Mouse (Mus musculus) forebrain, embryonic 11.5 days (tissue): ENCODE measurements at regions not wholly inside any gene's neighbourhood (a gene's known extent, or its start where the extent isn't known, plus 50 kb on each side); places are given as distances from the start of the nearest gene placed in this dataset.
A peak's percentile ranks its signal among the peaks of the same experiment; 100 is the strongest.

Experiments used
- ATAC-seq: fragments of 200-750 bp; cut with Nextera tagmentation; replicated peaks from 2 replicates; pipeline ENCODE4 v1.8.0; 2017; ENCODE audit warnings: moderate TSS enrichment; ENCODE audit not compliant: low FRiP score
- DNase-seq: peaks from one replicate; pipeline ENCODE4 v3.0.0-alpha.2; 2017; ENCODE audit warnings: low spot score
- H3K27ac ChIP-seq: fragments of 300-500 bp; sonication (generic); 2 replicates; pipeline ENCODE4 v1.5.1; 2014; ENCODE audit warnings: low read depth, low read length
- H3K27me3 ChIP-seq: fragments of 300-500 bp; sonication (generic); 2 replicates; pipeline ENCODE4 v1.6.1; 2014; ENCODE audit warnings: mild to moderate bottlenecking, low read length, mixed read lengths; ENCODE audit not compliant: control insufficient read depth, insufficient read depth
- H3K36me3 ChIP-seq: fragments of 300-500 bp; sonication (generic); 2 replicates; pipeline ENCODE4 v1.6.1; 2014; ENCODE audit warnings: mild to moderate bottlenecking, low read length, moderate library complexity, mixed read lengths; ENCODE audit not compliant: control insufficient read depth, insufficient read depth
- H3K4me1 ChIP-seq: fragments of 300-500 bp; sonication (generic); replicated peaks from 2 replicates; pipeline ENCODE4 v1.6.1; 2014; ENCODE audit warnings: low read length, mixed read lengths; ENCODE audit not compliant: control insufficient read depth, insufficient read depth
- H3K4me2 ChIP-seq: fragments of 300-500 bp; sonication (generic); 2 replicates; pipeline ENCODE4 v1.6.1; 2014; ENCODE audit warnings: low read depth, mild to moderate bottlenecking, low read length, moderate library complexity, mixed read lengths; ENCODE audit not compliant: severe bottlenecking
- H3K4me3 ChIP-seq: fragments of 300-500 bp; sonication (generic); 2 replicates; pipeline ENCODE4 v1.5.1; 2014; ENCODE audit warnings: low read depth, low read length
- H3K9ac ChIP-seq: fragments of 300-500 bp; sonication (generic); 2 replicates; pipeline ENCODE4 v1.6.1; 2014; ENCODE audit warnings: low read length
- H3K9me3 ChIP-seq: fragments of 300-500 bp; sonication (generic); 2 replicates; pipeline ENCODE4 v1.6.1; 2016; ENCODE audit warnings: low read length, mixed read lengths; ENCODE audit not compliant: control insufficient read depth
- WGBS: fragments of 180-500 bp; shearing (Covaris S2); extraction: QIAGEN DNeasy Blood & Tissue Kit; methylation state at CpG from one replicate; pipeline ENCODE4 v1.1.7; 2014; 5-methylcytosine and 5-hydroxymethylcytosine counted together

DNA sequence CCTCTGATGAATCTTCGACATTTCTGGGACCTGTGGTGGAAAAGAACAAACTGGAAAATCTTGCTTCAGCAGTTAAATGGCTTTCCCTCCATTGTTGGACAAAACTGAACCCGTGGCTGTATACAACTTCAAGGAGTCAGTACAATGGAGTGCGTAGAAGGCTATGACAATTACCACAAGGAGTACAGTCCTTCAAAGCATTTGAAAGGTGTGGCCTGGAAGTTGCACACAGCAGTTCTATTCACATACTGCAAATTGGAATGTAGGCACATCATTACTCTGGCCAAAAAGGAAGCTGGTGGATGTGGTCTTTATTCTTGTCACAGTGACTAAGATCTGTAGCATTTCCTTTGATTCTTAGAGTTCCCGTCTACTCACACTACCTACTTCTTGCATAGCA, 215.7 kb upstream of the Lcorl start:
- Histone ChIP-seq H3K27ac (no peak overlapping the region), H3K9ac (no peak overlapping the region), H3K36me3 (no peaks in the 10 kb centered on the region), H3K9me3 (no peaks in the 10 kb centered on the region), H3K4me3 (no peak overlapping the region), H3K4me2 (no peak overlapping the region), H3K27me3 (no peaks in the 10 kb centered on the region), H3K4me1 (0 out of 2 replicates have a peak, but pooled peaks cover 2% of the 10 kb centered on the region)
- no peak for ATAC-seq
- DNase-seq: no peak
- WGBS: 61% methylated on average over 4 of the region's 4 CpGs

DNA sequence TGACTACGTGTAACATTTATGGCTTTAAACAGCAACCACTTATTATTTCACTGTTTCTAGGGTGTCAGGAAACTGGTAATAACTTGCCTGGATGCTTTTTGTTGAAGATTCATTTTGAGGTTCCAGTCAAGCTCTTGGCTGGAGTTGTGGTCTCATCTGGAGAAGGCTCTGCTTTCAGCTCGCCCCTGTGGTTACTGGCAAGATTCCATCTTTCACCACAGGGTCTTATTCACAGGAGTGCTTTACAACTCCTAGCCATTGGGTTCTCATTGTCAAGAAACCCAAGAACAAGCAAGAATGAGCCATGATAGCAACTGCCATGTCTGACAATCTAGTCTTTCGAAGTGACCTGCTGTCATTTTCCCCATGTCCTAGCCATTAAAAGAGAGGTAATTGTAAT, 202.5 kb upstream of the Lcorl start:
- Histone ChIP-seq H3K36me3 (no peaks in the 10 kb centered on the region), H3K9ac (no peak overlapping the region), H3K4me1 (no peaks in the 10 kb centered on the region), H3K4me3 (no peak overlapping the region), H3K27me3 (no peaks in the 10 kb centered on the region), H3K4me2 (no peak overlapping the region), H3K27ac (no peak overlapping the region), H3K9me3 (no peaks in the 10 kb centered on the region)
- 88% methylated on average over 3 of the region's 3 CpGs for whole genome bisulfite sequencing
- ATAC-seq (no peak), DNase-seq (no peak)

DNA sequence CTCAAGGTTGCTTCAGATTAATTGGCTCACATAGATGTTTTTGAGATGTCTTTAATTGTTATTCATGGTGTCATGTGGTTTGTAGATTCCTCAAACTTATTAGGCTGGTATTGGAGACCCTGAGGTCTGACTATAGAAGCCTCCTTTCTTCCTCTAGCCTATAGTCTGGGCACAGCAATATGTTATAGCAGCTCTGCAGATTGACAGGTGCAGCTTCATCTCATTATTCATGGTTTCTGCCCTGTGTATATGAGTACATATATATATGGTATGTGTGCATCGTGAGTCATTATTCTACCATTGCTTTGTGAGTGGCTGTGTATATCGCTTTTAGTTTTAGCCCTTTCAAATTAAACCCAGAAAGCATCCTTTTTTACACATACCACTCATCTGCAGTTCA, 197.4 kb upstream of the Lcorl start:
- Histone ChIP-seq H3K4me3 (no peak overlapping the region), H3K36me3 (no peaks in the 10 kb centered on the region), H3K27me3 (no peaks in the 10 kb centered on the region), H3K9me3 (no peaks in the 10 kb centered on the region), H3K27ac (no peak overlapping the region), H3K9ac (no peak overlapping the region), H3K4me1 (0 out of 2 replicates have a peak, but pooled peaks cover 2% of the 10 kb centered on the region), H3K4me2 (no peak overlapping the region)
- ATAC-seq: no peak
- 91% methylated on average over 2 of the region's 2 CpGs for WGBS
- no peak for DNase-seq

DNA sequence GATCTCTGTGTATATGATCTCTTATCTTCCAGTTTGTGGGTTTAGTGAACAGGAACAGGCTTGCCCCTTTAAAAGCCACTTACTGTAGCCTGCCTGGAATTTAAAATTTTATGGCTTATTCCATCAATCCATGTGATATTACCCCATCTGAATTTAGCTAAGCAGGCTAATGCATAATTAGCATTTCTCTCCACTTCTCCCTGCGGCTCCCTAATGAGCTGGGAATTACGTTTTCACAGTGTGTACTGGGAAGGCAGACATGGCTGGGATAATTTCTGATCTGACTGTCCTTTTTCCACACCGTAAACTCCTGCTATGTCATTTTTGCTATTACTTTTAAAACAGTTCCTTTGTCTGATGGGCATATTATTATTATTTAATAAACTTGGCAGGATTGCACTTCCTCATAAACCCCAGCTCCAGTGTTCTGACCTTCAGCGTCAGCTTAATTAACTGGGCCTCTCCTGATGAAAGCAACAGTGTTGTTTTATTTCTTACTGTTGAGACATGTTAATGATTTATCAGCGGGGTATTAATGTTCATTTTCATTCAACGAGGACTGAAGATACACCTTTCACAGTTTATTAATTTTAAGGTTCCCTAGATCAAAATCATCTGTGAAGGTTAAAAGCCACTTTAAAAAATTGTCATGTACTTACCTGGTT, 185.4 kb upstream of the Lcorl start:
- Histone ChIP-seq H3K36me3 (no peaks in the 10 kb centered on the region), H3K9me3 (no peaks in the 10 kb centered on the region), H3K4me1 (no peaks in the 10 kb centered on the region), H3K4me2 (no peak overlapping the region), H3K4me3 (no peak overlapping the region), H3K9ac (no peak overlapping the region), H3K27me3 (no peaks in the 10 kb centered on the region), H3K27ac (no peak overlapping the region)
- WGBS: 63% methylated on average over 6 of the region's 6 CpGs
- ATAC-seq: 0 out of 2 replicates have a peak, but pooled peaks have one; percentile 30
- DNase-seq: no peak

DNA sequence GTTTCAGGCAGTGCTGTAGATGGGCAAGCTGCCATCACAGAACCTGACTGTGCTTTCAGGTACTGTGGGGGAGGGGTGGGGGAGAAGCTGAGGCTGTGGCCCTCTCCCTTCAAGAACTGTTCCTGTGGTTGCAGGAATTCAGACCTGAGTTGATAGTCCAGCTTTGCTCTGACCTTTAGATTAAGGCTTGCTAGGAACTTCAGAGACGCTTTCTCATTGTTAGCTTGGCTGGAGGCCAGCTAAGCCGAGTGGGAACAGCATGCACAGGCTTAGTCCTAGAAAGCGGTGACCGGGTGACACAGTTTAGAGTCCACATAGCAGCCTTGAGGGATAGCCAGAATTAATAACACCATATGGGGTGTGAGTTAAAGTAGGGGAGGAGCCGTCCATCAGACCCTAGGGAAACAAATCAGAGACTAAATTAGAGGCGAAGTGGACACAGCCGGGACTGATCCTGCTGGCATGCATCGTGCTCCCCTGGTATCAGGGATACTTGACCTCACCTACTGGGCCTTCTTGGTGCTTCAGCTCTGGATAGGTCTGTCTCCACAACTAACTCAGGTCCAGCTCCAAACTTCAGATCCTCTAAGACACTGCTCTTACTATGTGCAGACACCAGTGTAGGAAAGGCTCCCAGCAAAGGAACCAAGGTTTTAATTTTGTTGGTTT, 175.7 kb upstream of the Lcorl start:
- no peak overlapping the region for H3K4me2 ChIP-seq
- no peak overlapping the region for H3K9ac ChIP-seq
- no peaks in the 10 kb centered on the region for H3K9me3 ChIP-seq
- 57% methylated on average over 8 of the region's 8 CpGs for WGBS
- ATAC-seq (peak; percentile 76), DNase-seq (no peak)
- H3K27ac ChIP-seq: no peak overlapping the region
- no peaks in the 10 kb centered on the region for H3K36me3 ChIP-seq
- H3K4me1 ChIP-seq: no peaks in the 10 kb centered on the region
- H3K4me3 ChIP-seq: no peak overlapping the region
- no peaks in the 10 kb centered on the region for H3K27me3 ChIP-seq

DNA sequence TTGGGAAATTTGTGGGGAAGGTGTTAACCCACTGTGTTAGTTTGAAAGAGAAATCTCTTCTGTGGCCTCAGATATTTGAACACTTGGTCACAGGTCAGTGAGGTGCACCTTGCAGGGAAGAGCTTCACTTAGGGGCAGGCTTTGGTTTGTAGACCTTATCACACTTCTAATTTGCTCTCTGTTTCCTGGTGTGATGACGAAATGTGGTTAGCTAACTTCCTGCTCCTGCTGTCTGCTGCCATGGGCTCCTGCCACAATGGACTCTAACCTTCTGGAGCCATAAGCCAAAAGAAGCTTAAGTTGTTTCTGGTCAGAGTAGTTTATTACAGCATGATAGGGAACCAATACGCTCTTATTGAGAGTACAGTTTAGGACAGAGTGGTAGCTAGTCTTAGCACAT, 174.8 kb upstream of the Lcorl start:
- Histone ChIP-seq H3K27me3 (no peaks in the 10 kb centered on the region), H3K4me1 (no peaks in the 10 kb centered on the region), H3K4me2 (no peak overlapping the region), H3K36me3 (no peaks in the 10 kb centered on the region), H3K9ac (no peak overlapping the region), H3K9me3 (no peaks in the 10 kb centered on the region), H3K4me3 (no peak overlapping the region), H3K27ac (no peak overlapping the region)
- WGBS: 88% methylated on average over 2 of the region's 2 CpGs
- no peak for ATAC-seq
- DNase-seq: no peak

DNA sequence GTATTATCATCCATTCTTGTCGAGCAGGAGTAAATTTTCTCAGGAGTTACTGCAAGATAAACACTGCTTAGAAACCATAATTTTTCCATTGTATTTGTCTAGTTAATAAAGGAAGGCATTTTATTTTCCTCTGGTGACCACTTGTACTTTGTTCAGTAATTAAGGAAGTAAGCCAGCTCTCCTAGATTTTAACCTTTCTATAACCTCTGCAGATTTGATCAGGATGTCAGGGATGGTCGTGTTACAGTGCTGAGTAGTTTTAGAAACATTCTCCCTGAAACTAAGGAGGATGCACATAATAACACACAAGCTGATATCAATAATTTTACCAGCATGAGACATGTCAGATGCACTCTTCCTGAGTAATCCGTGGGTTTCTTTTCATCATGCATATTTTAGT, 166.7 kb upstream of the Lcorl start:
- H3K9ac ChIP-seq: no peak overlapping the region
- H3K9me3 ChIP-seq: no peaks in the 10 kb centered on the region
- H3K27me3 ChIP-seq: no peaks in the 10 kb centered on the region
- DNase-seq: no peak
- WGBS: 63% methylated on average over 3 of the region's 3 CpGs
- H3K4me2 ChIP-seq: no peak overlapping the region
- H3K36me3 ChIP-seq: no peaks in the 10 kb centered on the region
- H3K27ac ChIP-seq: no peak overlapping the region
- H3K4me3 ChIP-seq: no peak overlapping the region
- H3K4me1 ChIP-seq: no peaks in the 10 kb centered on the region
- ATAC-seq: no peak

DNA sequence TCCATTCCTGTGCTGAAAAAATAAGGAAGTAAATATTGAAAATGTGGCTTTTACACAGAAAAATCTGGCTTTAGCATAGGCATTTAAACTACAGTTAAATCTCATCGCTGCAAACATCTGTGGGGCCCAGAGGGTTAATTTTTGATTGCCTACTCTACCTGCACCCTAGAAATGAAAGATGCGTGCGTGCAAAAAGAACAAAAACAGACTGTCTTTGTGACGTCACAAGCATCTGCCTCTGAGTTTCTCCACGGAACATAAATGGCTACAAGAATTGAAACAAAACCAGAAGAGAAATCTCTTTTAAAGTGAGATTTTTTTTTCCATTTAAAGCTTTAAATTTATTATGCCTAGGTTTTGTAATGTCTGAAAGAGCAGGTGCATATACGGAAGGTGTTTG, 166.0 kb upstream of the Lcorl start:
- Histone ChIP-seq H3K4me1 (no peaks in the 10 kb centered on the region), H3K9me3 (no peaks in the 10 kb centered on the region), H3K27me3 (no peaks in the 10 kb centered on the region), H3K27ac (no peak overlapping the region), H3K36me3 (no peaks in the 10 kb centered on the region), H3K9ac (no peak overlapping the region), H3K4me2 (no peak overlapping the region), H3K4me3 (no peak overlapping the region)
- ATAC-seq: no peak
- DNase-seq: no peak
- WGBS: 68% methylated on average over 6 of the region's 6 CpGs

DNA sequence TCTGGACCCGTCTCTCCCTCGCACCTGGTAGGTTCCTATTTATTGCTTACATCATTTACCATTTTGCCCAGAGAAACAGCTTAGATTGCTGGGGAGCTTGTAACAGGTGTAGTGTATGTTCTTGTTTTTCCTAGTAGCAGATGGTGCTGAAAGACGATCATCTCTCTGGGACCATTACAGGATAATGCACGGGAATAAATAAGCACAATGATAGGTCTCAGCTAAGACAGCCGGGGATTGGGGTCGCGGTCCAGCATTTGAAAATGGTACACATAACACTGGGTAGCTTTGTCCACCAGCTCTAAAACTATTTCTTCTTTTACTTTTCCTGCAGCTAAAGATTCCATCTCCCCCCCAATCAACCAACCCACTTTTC, 164.6 kb upstream of the Lcorl start:
- no peak overlapping the region for H3K9ac ChIP-seq
- ATAC-seq (no peak), DNase-seq (no peak)
- H3K9me3 ChIP-seq: no peaks in the 10 kb centered on the region
- H3K4me3 ChIP-seq: no peak overlapping the region
- no peaks in the 10 kb centered on the region for H3K4me1 ChIP-seq
- no peaks in the 10 kb centered on the region for H3K27me3 ChIP-seq
- 89% methylated on average over 7 of the region's 7 CpGs for WGBS
- no peaks in the 10 kb centered on the region for H3K36me3 ChIP-seq
- H3K4me2 ChIP-seq: no peak overlapping the region
- no peak overlapping the region for H3K27ac ChIP-seq
